Mouse (Mus musculus): ENCODE measurements around the gene Cd86.

GRCm38 (mm10) chr16:36639812-36640504 lies 25.9 kb downstream of the Cd86 start:
- no peak for TF ChIP-seq GATA1 (IDR thresholded peaks at IDR 0.05; ENCODE audit: borderline replicate concordance, low read length)
- TF ChIP-seq FLI1 (IDR thresholded peaks at IDR 0.05; ENCODE audit: low read length) = no peak
